Mouse (Mus musculus) small intestine, adult 2 months (tissue): ENCODE results near the gene Kdf1. TPM values are rescaled to one million over a fixed set of nuclear protein-coding genes. Genes with fewer than 3 reads are reported as not detected.

Experiments
- H3K27ac ChIP-seq: fragments of 200-500 bp; 2 replicates; pipeline ENCODE4 v1.5.1; 2012; ENCODE audit warnings: low read depth, low read length, control low read depth, inconsistent platforms; ENCODE audit not compliant: insufficient read depth
- H3K27me3 ChIP-seq: fragments of 200-500 bp; 2 replicates; pipeline ENCODE4 v1.6.1; 2012; ENCODE audit warnings: mild to moderate bottlenecking, moderate library complexity, low read length, inconsistent platforms; ENCODE audit not compliant: control insufficient read depth, insufficient read depth
- H3K36me3 ChIP-seq: fragments of 200-500 bp; 2 replicates; pipeline ENCODE4 v1.6.1; 2012; ENCODE audit warnings: mild to moderate bottlenecking, low read length, control low read depth, inconsistent platforms; ENCODE audit not compliant: control insufficient read depth, insufficient read depth
- H3K4me1 ChIP-seq: fragments of 200-500 bp; 2 replicates; pipeline ENCODE4 v1.6.1; 2012; ENCODE audit warnings: low read length, inconsistent platforms, mixed read lengths; ENCODE audit not compliant: control insufficient read depth, insufficient read depth, insufficient read length
- H3K4me3 ChIP-seq: fragments of 200-500 bp; 2 replicates; pipeline ENCODE4 v1.5.1; 2012; ENCODE audit warnings: low read depth, mild to moderate bottlenecking, control low read depth, inconsistent platforms, low read length, moderate library complexity
- CTCF ChIP-seq: fragments of 200-500 bp; IDR thresholded peaks from 2 replicates; pipeline ENCODE4 v1.5.1; 2012; ENCODE audit warnings: low read depth, mild to moderate bottlenecking, control low read depth, inconsistent platforms, low read length, moderate library complexity, mixed read lengths; ENCODE audit not compliant: insufficient replicate concordance, insufficient read length; ENCODE audit errors: extremely low read depth
- POLR2A ChIP-seq: fragments of 200-500 bp; IDR thresholded peaks from 2 replicates; pipeline ENCODE4 v1.6.1; 2012; ENCODE audit warnings: low read depth, mild to moderate bottlenecking, control low read depth, inconsistent platforms, low read length, moderate library complexity
- WGBS: fragments of 180-500 bp; shearing (Covaris S2); methylation state at CpG from one replicate; pipeline ENCODE4 v1.1.7; 2018; 5-methylcytosine and 5-hydroxymethylcytosine counted together
- polyA plus RNA-seq: library from polyadenylated mRNA; depleted of rRNA; stranded (reverse); fragments of >200 nt; gene quantifications from 2 replicates; pipeline ENCODE4 v1.2.3, GENCODE M21; 2012; rRNA removed

Gene Kdf1
- polyA plus RNA-seq, 1 experiment: 71.0 TPM

GRCm38 (mm10) chr4:133574070-133574842, 55.5 kb downstream of the Kdf1 start, which contains the start of gene Gpatch3:
TSS of gene Gpatch3 (plus strand) at chr4:133574745.
- Histone ChIP-seq H3K27me3 (no peaks in the 10 kb centered on the region), H3K4me1 (peaks cover 5% of the 10 kb centered on the region; the same call in 1 of the 2 replicates), H3K27ac (peak within 1 kb of the TSS; percentile 67), H3K36me3 (peaks cover 14% of the 10 kb centered on the region; the same call in 1 of the 2 replicates), H3K4me3 (peak within 1 kb of the TSS; percentile 75)
- peak; percentile 55 for TF ChIP-seq POLR2A
- no peak for TF ChIP-seq CTCF
- WGBS: 3% methylated on average over 44 of the region's 44 CpGs

- Histone ChIP-seq H3K36me3 (peaks cover 20% of the 10 kb centered on the region), H3K27ac (no peak overlapping the region), H3K4me3 (peak overlapping the region; percentile 75), H3K4me1 (peaks cover 5% of the 10 kb centered on the region; the same call in 1 of the 2 replicates), H3K27me3 (no peaks in the 10 kb centered on the region)
- under 1% methylated on average over 41 of the region's 41 CpGs for WGBS
- TF ChIP-seq POLR2A: no peak
- TF ChIP-seq CTCF: no peak
These were observed 56.1 kb downstream of the Kdf1 start for GRCm38 (mm10) chr4:133574843-133575202.

DNA sequence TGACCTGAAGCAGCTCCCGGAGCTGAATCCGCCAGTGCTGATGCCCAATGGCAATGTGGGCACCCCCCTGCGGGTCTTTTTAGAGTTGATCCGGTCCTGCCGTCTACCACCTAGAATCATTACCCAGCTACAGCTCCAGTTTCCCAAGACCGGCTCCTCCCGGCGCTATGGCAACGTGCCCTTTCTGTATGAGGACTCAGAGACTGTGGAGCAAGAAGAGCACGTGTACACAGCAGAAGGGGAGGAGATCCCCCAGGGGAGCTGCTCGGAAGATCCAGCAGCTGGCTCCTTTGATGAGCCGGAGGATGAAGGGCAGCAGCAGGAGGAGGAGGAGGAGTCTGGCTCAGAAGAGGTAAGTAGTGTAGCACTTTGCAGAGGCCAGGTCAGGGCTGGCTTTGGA, 59.2 kb downstream of the Kdf1 start:
- Histone ChIP-seq H3K27me3 (no peaks in the 10 kb centered on the region), H3K27ac (no peak overlapping the region), H3K4me1 (peaks cover 5% of the 10 kb centered on the region; the same call in 1 of the 2 replicates), H3K4me3 (no peak overlapping the region), H3K36me3 (peaks cover 37% of the 10 kb centered on the region)
- TF ChIP-seq POLR2A (no peak), CTCF (no peak)
- WGBS: 80% methylated on average over 12 of the region's 12 CpGs

Other genes with a start within 250 kb of the Kdf1 start
- gene Tmem222, start 241.2 kb upstream of the Kdf1 start, polyA plus RNA-seq: 26.2 and 58.0 TPM in 2 replicates
- 49.3 and 90.5 TPM in 2 replicates for gene Wdtc1, start 165.5 kb upstream of the Kdf1 start, polyA plus RNA-seq
- gene Slc9a1, start 149.3 kb upstream of the Kdf1 start, polyA plus RNA-seq: 35.4 and 46.3 TPM in 2 replicates
- gene Tent5b, start 38.8 kb upstream of the Kdf1 start, polyA plus RNA-seq: 1.8 and 2.1 TPM in 2 replicates
- 6.1 and 6.2 TPM in 2 replicates for gene Trnp1, start 20.4 kb upstream of the Kdf1 start, polyA plus RNA-seq
- 9.3 and 16.1 TPM in 2 replicates for gene Nudc, start 27.0 kb downstream of the Kdf1 start, polyA plus RNA-seq
- 1.8 and 23.0 TPM in 2 replicates for gene Nr0b2, start 34.4 kb downstream of the Kdf1 start, polyA plus RNA-seq
- gene Gpatch3, start 55.8 kb downstream of the Kdf1 start, polyA plus RNA-seq: 4.1 and 7.3 TPM in 2 replicates
- gene Gpn2, start 65.4 kb downstream of the Kdf1 start, polyA plus RNA-seq: 40.7 and 77.8 TPM in 2 replicates
- 175 and 423 TPM in 2 replicates for gene Sfn, start 83.2 kb downstream of the Kdf1 start, polyA plus RNA-seq
- gene Zdhhc18, start 131.2 kb downstream of the Kdf1 start, polyA plus RNA-seq: 18.7 and 36.7 TPM in 2 replicates
- gene Pigv, start 153.7 kb downstream of the Kdf1 start, polyA plus RNA-seq: 6.0 and 8.9 TPM in 2 replicates
- gene Arid1a, start 237.8 kb downstream of the Kdf1 start, polyA plus RNA-seq: 42.1 and 74.9 TPM in 2 replicates